Mouse (Mus musculus) left cerebral cortex, postnatal 4 days (tissue): ENCODE measurements around the gene Tent5c. TPM values are rescaled to one million over a fixed set of nuclear protein-coding genes. Genes with fewer than 3 reads are reported as not detected.

Experiments
- DNase-seq: peaks from one replicate; pipeline ENCODE4 v3.0.0-alpha.2; 2022
- intact Hi-C: fragments of 180-260 bp; cut with DNase I; formaldehyde crosslinking; loops from one replicate; pipeline ENCODE4 v1.15.1; 2025
- total RNA-seq, 2 experiments: library from RNA; stranded (reverse); gene quantifications; 2 replicates each; pipeline ENCODE4 v1.2.3; 2021

Tent5c gene
- total RNA-seq: 1 to 10 TPM; 1.0 to 1.8 TPM

DNA sequence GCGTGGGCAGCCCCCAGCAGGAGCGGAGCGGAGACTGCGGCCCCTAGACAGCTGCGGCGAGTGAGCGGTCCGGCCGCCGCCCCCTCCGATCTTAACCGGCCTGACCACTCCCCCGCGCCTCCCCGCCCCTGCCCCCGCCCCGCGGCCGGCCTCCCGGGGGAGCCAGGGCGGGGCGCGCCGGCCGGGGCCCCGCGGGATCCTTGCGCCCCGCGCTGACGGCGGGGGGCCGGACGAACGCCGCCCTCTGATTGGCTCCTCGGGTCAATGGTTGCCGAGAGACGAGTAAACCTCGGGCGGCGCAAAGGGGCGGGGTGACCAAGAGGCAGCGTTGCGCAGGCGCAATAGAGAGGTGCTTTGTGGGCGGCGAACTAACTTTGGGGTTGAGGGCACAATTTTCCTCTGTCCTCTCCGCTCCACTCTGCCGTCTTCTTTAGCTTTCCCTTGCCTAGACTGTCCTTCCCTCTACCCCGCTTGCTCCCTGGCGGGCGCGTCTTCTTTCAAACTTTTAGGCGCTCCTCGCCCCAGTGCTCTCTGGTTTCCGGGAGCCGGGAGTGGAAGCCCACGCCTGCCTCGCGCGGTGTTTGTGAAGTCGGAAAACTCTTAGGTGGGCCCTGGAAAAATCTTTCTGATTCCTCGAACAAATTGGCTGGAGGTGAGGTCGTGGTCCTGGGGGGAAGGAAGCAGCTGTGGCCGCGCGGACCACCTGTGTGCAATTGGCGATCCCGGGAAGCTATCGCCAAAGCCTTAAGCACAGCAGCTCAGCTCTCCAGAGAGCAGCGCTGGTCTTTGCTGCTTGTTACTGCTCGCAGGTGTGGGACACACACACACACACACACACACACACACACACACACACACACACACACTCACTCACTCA lies at the start of gene Tent5c:
Tent5c (minus strand) TSS at position 192 of the 877 bp plus-strand sequence.
- intact Hi-C loops: no loop called here
- peak; percentile 94 for DNase-seq

DNA sequence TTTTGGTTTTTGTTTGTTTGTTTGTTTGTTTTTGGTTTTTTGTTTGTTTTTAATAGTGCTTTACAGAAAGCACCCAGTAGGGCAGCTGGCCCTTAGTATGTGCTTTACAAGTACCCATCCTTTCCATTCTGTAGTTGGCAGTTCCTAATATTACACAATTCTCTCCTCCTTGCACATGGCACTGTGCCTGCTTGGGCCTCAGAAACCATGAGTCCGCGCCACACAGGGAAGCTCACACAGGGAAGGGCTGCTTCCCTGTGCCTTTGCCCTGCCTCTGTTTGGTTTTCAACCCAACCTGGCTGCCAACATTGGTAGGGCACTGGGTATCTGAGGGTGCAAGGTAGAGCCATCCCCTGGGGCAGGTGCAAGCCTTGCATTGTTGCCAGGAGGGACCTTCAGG lies 47.6 kb upstream of the Tent5c start:
- intact Hi-C loops: no loop called here
- DNase-seq: no peak

DNA sequence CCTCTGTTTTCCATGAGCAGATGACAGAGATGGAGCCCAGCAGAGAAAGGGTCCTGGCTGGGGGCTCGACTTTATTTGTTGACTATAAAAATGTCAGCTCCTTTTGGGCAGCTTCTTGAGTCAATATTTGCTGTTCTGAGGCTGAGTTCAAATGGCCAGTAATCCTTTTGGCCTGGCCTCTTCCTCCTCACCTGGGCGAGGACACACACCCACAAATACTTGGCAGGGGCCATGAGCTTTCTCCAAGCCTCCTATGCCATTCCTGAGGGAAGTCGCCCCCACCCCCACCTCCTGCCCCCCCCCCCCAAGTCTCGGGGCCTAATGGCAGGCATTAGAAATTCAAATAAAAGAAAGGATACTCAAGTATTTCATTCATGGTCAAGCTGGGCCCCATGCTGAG lies 46.8 kb upstream of the Tent5c start:
- intact Hi-C loops: no loop called here
- DNase-seq: no peak

DNA sequence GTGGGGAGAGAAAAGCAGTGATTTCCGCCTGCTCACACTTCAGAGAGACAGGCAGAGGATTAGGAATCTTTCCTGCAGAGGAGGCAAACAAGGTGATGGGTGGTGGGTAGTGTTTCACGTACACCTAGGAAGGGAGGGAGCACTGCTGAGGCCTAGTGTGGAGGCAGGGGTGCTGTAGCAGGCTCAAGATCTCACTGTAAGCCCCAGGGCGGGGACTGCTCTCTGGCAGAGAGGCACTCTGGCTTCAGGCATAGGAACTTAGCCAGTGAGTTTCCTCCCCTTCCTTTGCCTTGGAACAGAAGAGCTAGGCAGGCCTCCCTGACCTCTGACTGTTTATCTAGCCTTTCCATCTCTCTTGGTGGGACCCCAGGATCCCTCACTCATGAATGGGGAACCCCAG lies 46.2 kb upstream of the Tent5c start:
- no peak for DNase-seq
- intact Hi-C loops: no loop called here

DNA sequence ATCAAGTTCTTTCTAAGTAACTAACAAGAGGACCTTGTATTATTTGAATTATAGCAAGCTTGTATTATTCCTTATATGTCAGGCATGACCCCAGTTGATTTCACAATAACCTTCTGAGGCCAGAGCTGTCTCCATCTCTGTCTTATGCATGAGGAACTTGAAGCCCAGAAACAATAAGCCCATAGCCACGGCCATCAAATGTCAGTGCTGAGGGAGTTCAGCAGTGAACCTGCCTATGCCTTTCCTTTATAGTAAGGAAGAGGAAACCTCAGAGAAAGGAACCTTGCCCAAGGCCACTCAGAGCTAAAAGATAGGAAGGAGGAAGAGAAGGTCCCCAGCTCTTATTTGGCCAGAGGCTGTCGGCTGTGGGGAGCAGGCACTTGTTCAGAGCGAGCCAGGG lies 45.3 kb upstream of the Tent5c start:
- intact Hi-C loops: no loop called here

DNA sequence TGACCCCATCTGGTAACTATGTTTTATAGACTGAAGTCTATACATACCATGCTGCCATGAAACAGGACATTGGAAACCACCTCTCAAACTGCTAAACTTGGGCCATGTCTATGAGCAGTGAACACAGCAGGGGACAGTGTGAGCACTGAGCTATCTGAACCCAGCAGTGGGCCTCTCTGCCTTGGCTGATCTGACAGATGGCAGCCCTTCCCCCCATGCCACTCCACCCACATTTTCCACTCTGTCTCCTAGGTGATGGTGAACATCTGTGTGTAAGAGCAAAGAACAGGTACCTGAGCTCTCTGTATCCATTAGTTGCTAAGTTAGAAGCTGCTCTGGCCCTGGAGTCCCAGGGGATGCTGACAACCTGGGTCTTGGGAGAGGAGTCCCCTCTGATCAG lies 44.3 kb upstream of the Tent5c start:
- intact Hi-C loops: no loop called here
- no peak for DNase-seq

More for the DNA sequence above, 45.3 kb upstream of the Tent5c start:
- no peak for DNase-seq

DNA sequence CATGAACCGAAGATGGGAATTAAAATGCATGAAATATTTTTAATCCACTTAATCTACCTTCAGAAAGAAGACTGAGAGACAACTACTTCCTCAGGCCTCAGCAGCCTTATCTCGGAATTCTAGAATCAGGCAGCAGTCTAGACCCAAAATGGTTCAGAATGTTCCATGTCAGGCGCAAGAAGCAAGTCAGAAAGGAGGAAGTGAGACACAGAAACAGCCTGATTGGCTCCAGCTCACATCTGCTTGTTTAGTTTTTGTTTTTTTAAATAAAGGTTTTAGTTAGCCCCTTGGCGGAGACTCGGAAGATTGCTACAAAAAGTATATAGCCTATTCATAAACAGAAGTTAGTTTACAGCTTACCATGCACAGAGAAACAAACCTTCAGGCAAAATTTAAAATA lies 41.8 kb upstream of the Tent5c start:
- no peak for DNase-seq
- intact Hi-C loops: no loop called here

DNA sequence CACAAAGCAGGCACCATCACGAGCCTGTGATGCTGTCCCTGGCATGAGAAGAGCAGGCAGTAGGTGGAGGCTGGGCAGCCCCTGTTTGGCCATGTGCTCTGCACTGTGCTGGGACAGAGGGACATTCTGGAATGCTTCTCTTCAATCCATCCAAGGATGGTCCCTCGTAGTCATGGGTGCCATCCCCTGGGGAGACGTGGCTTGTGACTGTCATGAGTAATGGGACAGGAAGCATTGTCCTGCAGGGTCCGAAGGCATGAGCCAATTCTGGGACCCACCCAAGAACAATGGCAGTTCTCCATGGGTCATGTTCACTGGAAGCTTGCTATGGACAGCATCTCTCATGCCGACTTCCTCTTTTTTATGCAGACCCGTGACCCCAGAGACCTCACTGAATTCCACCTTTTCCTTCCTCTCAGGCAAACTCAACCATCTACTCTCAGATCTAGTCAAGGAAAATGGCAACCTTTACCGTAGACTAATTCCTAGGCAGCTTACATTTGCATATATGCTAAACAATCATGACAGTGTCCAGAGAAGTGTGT lies 41.2 kb upstream of the Tent5c start:
- no peak for DNase-seq
- intact Hi-C loops: no loop called here

DNA sequence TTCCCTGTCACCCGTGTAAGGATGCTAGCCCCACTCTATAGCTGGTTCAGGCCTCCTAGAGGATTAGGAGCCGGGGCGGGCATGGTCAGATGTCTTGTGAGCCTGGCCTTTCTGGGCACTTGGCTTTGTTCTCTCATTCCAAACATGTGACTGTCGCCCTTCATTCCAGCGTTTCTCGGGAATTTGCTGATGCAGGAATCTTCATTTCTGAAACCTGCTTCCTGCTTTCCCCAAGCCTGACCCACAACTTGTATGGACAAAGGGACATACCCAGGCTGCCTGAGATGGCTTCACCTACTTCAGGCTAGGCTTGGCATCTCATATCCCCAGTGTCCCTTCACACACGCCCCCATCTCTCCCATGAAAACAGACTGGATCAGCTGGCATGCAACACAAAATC lies 33.5 kb upstream of the Tent5c start:
- intact Hi-C loops: no loop called here
- no peak for DNase-seq

DNA sequence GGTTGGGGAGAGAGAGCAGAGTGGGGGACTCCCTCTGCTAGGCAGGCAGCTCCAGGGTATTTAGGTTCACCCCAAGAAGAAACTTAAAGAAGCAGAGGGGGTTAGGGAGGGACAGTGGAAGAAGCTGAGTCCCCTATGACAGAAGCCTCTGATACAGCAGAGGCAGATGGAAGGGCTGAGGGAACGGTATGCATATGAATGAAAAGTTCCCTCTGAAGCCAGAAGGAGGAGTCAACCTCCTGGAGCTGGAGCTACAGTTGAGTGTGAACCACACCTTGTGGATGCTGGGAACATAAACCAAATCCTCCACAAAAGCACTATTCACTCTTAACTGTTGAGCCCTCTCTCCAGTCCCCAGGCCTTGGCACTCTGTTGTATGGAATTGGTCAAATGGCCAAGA lies 32.5 kb upstream of the Tent5c start:
- no peak for DNase-seq
- intact Hi-C loops: no loop called here

DNA sequence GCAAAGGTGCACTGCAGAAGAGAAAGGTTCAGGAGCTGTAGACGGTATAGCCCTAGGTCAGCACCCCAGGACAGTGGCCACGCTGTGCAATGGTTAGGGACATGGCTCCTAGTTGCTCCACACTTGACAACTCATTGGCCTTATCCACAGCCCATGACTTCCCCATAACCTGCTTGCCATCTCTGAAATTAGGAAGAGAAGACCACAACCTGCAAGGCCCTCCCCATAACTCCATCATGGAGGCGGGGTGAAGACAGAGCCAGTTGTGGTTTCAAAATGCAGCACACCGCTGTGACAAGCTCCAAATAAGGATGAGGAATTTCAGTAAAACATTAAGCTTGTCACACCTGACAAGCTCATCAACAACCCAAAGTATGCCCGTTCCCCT lies 26.6 kb upstream of the Tent5c start:
- intact Hi-C loops: no loop called here
- DNase-seq: no peak

DNA sequence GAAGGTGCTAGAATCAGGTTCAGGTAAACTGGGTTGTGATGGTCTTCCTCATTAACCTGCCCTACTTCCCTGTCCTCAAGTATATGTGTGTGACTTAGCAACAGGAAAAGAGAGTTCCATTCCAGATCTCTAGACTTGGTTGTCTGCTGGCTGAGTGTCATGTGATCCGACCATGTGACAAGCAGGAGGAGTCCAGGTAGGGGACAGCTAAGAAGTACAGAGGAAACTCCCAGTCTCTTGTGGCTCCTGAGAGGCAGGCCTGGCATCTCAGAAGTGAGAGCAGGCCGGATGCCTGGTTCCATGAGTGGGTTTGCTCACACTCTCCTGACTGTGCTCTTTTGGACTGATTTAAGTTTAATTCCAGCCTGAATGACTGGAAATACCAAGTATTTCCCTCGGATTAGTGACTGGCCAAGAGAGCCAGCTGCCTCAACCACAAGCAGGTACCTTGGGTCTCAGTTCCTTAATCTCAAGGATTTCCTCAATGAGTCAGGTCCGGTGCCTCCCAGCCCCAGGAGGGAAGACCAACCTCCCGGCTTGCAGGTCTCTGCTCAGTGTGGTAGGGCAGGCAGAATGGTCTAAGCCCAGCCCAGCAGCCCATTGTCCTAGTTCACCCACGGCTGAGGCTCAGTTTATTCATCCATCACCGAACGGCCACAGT lies 26.1 kb upstream of the Tent5c start:
- intact Hi-C loops: no loop called here
- no peak for DNase-seq

DNA sequence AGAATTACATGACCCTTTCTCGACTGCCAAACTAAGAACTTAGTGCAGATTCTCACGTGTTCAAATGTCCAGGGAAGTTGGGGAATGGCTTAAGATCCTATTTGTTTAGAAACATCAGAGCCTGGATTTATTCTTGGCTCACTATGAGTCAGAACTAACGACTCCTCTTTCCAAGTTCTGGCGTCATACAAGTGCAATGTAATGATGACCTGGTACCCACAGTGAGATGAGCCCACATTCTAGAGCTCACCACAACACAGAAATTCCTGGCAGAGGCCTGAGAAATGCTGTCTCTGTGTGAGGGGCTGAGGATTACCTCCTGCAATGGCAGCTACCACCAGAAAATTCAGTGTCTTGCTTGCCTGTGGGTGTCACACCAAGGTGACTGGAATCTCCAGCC lies 18.1 kb upstream of the Tent5c start:
- no peak for DNase-seq
- intact Hi-C loops: no loop called here

DNA sequence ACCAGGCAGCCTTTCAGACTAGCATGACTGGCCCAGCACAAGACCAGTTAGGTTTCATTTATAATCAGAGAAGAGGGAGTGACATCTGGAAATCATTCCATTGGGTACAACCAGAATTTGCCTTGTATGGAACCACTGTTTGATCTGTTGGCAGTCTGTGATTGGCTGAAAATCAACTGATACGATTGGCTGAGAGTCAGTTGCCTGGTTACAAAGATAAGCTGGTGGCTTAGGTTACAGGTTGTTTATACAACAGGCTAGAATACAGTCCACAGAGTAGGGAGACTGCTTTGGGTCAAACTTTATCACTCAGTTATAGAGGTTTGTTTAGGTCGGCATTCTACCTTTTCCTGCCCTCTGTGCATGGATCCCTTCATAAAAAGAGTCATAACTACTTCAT lies 17.6 kb upstream of the Tent5c start:
- no peak for DNase-seq
- intact Hi-C loops: no loop called here

DNA sequence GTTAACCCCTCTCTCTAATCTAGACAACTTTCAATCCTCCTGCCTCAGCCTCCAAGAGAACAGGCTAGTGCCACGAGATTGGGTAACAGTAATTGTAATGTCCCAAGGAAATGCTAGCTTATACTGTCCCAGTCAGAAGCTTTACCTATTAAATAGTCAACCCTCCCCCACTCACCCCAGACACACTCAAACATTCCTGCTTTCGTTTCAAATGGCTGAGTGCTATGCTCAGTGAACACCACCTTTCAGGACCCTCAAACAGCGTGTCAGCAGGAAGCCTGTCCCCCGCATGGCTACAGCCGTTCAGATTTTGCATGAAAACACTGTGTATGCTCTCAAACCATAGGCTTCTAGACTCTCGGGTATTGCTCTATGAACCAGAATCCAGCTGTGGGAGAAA lies 14.8 kb upstream of the Tent5c start:
- DNase-seq: no peak
- intact Hi-C loops: no loop called here

DNA sequence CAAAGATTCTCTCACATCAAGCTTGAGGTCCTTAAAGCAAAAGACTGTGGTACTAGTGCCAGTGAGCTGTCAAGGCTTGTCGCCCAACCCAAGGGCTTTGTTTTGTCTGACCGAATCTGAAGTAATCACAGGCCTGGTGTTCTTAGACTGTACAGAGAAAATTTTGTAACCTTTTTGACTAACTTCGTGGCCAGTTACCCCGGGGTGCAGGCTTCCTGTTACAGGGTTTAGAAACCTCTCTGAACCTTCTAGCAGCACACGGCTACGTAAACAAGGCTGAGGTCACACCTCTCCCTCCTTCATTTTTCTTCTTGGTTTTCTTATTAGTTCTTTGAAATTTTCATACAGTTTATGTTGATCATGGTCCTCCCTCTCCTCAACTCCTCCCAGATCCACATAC lies 13.4 kb upstream of the Tent5c start:
- no peak for DNase-seq
- intact Hi-C loops: no loop called here

DNA sequence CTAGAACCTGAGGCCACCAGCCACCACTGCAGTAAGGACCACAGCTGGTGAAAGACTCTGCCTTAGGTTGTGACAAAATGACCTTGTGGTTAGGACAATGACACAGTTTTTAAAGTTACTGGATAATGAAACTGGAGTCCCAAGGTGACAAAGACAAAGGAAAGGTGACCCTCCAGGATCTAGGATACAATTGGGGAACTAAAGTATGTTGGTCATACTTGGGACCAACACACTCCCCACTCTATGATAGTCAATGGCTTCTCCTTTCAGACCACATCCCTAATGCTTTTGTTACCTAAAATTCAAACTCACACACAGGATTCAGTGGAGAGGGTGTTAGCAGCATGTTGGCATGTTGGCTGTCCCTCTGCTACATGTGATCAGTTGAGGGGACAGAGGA lies 12.8 kb upstream of the Tent5c start:
- DNase-seq: no peak
- intact Hi-C loops: no loop called here

DNA sequence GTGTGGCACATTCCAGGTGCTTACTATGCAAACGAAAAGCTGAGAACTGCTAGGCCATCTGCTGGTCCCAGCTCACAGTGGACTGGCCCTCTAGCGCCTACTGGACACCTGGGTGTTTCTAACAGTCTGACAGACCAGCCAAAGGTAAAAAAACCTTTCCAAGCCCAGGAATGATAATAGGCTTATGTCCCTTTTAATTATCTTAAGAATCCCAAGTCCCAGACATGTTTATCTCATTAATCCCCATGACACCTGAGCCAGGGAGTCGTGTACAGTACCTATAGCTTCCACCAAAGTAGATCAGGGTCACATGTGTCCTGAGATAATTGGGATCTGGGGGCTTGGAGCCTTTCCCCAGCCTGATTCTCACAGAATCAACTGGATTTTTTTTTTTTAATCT lies 7.0 kb upstream of the Tent5c start:
- DNase-seq: no peak

DNA sequence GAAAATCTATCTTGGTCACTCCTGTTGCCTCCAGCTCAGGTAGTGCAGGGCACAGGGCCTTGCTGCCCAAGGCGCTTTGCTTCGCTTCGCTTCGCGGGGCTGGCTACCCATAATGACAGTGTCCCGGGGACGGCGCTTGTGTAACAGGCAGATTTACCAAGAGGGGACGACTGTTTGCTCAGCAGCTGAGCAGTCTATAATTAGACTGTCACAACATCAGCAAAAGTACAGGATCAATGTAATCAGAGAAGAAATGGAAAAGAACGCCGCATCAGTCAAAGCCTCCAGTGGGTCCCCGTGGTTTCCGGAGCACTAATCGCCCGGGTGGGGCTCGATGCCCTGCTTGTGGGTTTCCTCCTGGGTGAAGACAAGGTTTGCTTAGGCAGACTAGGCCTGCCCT lies 6.3 kb upstream of the Tent5c start:
- DNase-seq: no peak
- intact Hi-C loops: no loop called here

More for the DNA sequence above, 7.0 kb upstream of the Tent5c start:
- intact Hi-C loops: no loop called here

DNA sequence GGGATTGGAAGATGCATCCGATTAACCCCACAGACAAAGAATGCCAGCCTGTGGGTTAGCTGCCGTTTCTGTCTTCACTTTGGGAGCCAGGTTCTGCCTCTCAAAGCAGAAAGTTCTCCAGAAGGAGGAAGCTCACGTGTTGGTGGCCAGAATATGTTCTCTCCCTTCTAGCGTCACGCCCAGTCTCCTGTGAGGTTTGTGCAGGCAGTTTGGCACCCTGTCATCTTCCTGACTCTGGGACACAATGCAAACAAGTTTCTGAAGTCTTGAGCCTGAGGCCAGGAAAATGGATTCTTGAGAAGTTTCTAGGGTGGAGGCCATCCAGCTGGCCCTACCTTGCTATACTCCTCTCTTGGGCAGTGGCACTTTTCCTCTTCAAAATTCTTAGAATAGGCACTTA lies 5.8 kb upstream of the Tent5c start:
- intact Hi-C loops: no loop called here
- no peak for DNase-seq

DNA sequence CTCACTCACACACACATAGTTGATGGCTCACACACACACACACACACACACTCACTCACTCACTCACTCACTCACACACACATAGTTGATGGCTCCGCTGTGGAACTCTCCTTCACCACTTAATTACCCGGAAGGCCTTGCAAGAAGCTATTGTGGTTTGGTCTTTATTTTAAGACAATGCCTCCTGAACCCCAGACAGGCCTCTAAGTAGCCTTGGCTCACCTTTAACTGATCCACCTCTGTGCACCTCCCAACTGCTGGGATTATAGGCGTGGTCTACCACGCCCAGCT lies 831 bp upstream of the Tent5c start:
- intact Hi-C loops: no loop called here
- no peak for DNase-seq
